ENCODE assay signal across 8 mouse cellular contexts in the genomic region with DNA sequence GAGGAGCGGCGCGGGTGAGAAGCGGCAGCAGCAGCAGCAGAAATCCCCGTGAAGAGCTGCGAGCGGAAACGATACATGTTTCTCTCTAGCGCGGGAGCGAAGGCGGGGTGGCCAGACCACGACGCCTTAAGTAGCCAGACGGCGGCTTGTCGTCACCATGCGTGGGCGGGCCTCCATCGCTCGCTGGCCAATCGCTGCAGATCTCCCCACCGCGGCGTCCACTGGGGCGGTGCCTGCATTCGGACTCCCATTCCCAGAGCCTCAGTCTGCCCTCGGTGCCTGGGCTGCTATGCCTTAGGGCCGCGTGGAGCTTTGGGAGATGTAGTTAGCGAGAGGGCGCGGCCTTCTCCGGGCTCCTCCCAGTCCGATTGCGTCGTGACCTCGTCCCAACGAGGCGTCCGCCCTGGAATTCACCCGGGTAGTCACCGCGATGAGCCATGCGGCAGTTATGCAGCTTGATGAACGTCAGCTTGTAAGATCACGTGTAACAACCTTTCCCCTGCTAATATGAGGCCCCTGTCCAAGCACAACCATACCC. TPM values are rescaled to one million over a fixed set of nuclear protein-coding genes. Genes with fewer than 3 reads are reported as not detected.
DNase-seq lines count a peak whose midpoint lies in the region; ATAC-seq and TF ChIP-seq lines count a peak whose summit lies in the region.

No protein-coding gene starts in this region.

- peak; percentile 97 to 100 for TF ChIP-seq POLR2A in MEL (IDR thresholded peaks at IDR 0.05; ENCODE audit: control insufficient read depth in 1 of 2, insufficient read depth in 1 of 2, low read depth in 1 of 2, low read length in 2 of 2, poor library complexity in 1 of 2)
- TF ChIP-seq POLR2A in cerebellum, adult 2 months (IDR thresholded peaks at IDR 0.05; ENCODE audit: borderline replicate concordance, insufficient read depth, low read length) = peak; percentile 97

- H3K4me2 ChIP-seq in lung, embryonic 16.5 days (ENCODE audit: low read depth, low read length) = peak overlapping the region; percentile 82

- H3K27ac ChIP-seq in MEL (ENCODE audit: control insufficient read depth, low read depth, low read length) = peak overlapping the region; percentile 84
- H3K27ac ChIP-seq in cerebellum, adult 2 months (ENCODE audit: insufficient read depth, low read length) = peak overlapping the region; percentile 86
- H3K27ac ChIP-seq in lung, embryonic 16.5 days (ENCODE audit: low read length) = peak overlapping the region; percentile 98

- H3K36me3 ChIP-seq in MEL (ENCODE audit: control insufficient read depth in 1 of 2, insufficient read depth in 2 of 2, low read length in 2 of 2) = peaks cover 4 to 13% of the 10 kb centered on the region in 2 experiments
- H3K36me3 ChIP-seq in lung, embryonic 16.5 days (ENCODE audit: control insufficient read depth, insufficient read depth, low read length) = no peaks in the 10 kb centered on the region

- no peak for TF ChIP-seq CTCF in MEL (IDR thresholded peaks at IDR 0.05 in 2 of 3, conservative IDR thresholded peaks at IDR 0.05 in 1 of 3; ENCODE audit: control insufficient read depth in 1 of 3, insufficient read depth in 1 of 3, low read depth in 2 of 3, low read length in 3 of 3, poor library complexity in 1 of 3, severe bottlenecking in 1 of 3)
- TF ChIP-seq CTCF in cerebellum, adult 2 months (IDR thresholded peaks at IDR 0.05; ENCODE audit: borderline replicate concordance, insufficient read depth, low read depth, low read length) = no peak

- under 1% methylated on average over 47 of the region's 47 CpGs for WGBS in cerebellum, adult 2 months
- under 1% methylated on average over 47 of the region's 47 CpGs for WGBS in lung, embryonic 16.5 days

- ATAC-seq in hematopoietic stem cell, adult 5-6 weeks (replicated peaks in 1 of 2; ENCODE audit: insufficient read depth in 1 of 2, low FRiP score in 2 of 2, low TSS enrichment in 1 of 2, low read depth in 1 of 2, poor library complexity in 2 of 2, severe bottlenecking in 2 of 2) = peak; percentile 90 to 94
- ATAC-seq in lung, embryonic 16.5 days (ENCODE audit: low read depth) = peak; percentile 97

- H3K4me3 ChIP-seq in MEL (ENCODE audit: control insufficient read depth in 1 of 2, insufficient read depth in 1 of 2, low read depth in 2 of 2, low read length in 2 of 2) = peak overlapping the region; percentile 58 to 81
- peak overlapping the region; percentile 72 for H3K4me3 ChIP-seq in cerebellum, adult 2 months (replicated peaks; ENCODE audit: insufficient read depth, low read depth, low read length)
- H3K4me3 ChIP-seq in lung, embryonic 16.5 days (ENCODE audit: low read length) = peak overlapping the region; percentile 99

- peaks cover 35% of the 10 kb centered on the region for H3K79me2 ChIP-seq in MEL (ENCODE audit: control insufficient read depth, insufficient read depth, low read length, poor library complexity)

- H3K27me3 ChIP-seq in MEL (ENCODE audit: control insufficient read depth in 1 of 2, insufficient read depth in 2 of 2, low read length in 2 of 2) = no peaks in the 10 kb centered on the region
- H3K27me3 ChIP-seq in cerebellum, adult 2 months (ENCODE audit: control insufficient read depth, insufficient read depth, low read length) = no peaks in the 10 kb centered on the region
- no peaks in the 10 kb centered on the region for H3K27me3 ChIP-seq in lung, embryonic 16.5 days (ENCODE audit: control insufficient read depth, insufficient read depth, low read depth, low read length)

- no peaks in the 10 kb centered on the region for H3K9me3 ChIP-seq in MEL (replicated peaks; ENCODE audit: insufficient read depth, low read length)
- H3K9me3 ChIP-seq in lung, embryonic 16.5 days (ENCODE audit: control insufficient read depth, low read length) = no peaks in the 10 kb centered on the region

- TF ChIP-seq RAD21 in MEL (IDR thresholded peaks at IDR 0.05; ENCODE audit: low read depth, low read length) = no peak

- peak overlapping the region; percentile 92 for H3K9ac ChIP-seq in MEL (ENCODE audit: control insufficient read depth, low read depth, low read length, poor library complexity, severe bottlenecking)
- H3K9ac ChIP-seq in lung, embryonic 16.5 days (ENCODE audit: low read length) = peak overlapping the region; percentile 98

- peak; percentile 99 for DNase-seq in MEL (ENCODE audit: low read depth, low spot score)
- DNase-seq in cerebellum, adult 2 months = peak; percentile 99
- peak; percentile 98 for DNase-seq in forelimb bud, embryonic 11.5 days (ENCODE audit: low read depth, low spot score)
- peak; percentile 98 for DNase-seq in layer of hippocampus, adult 9-10 months (ENCODE audit: low spot score)
- peak; percentile 96 for DNase-seq in ovary, postnatal 10 days (ENCODE audit: low spot score)
- DNase-seq in thymus, postnatal 10 days (ENCODE audit: low spot score in 2 of 2) = peak; percentile 97 to 98

- no peak for TF ChIP-seq EP300 in MEL (IDR thresholded peaks at IDR 0.05; ENCODE audit: low read depth in 1 of 2, low read length in 2 of 2)

- peaks cover 0 to 11% of the 10 kb centered on the region in 2 experiments; a peak in 3 of 4 replicates for H3K4me1 ChIP-seq in MEL (ENCODE audit: control insufficient read depth in 1 of 2, insufficient read depth in 2 of 2, low read length in 2 of 2)
- no peaks in the 10 kb centered on the region; the same call in 1 of the 2 replicates for H3K4me1 ChIP-seq in cerebellum, adult 2 months (ENCODE audit: control insufficient read depth, insufficient read depth, low read length)
- peaks cover 10% of the 10 kb centered on the region for H3K4me1 ChIP-seq in lung, embryonic 16.5 days (replicated peaks; ENCODE audit: control insufficient read depth, insufficient read depth, low read length)

TF ChIP-seq in MEL, 35 proteins besides CTCF, POLR2A, EP300 and RAD21:
- TF ChIP-seq MXI1 (IDR thresholded peaks at IDR 0.05; ENCODE audit: low read depth, low read length) (peak; percentile 92), MEF2A (IDR thresholded peaks at IDR 0.05; ENCODE audit: extremely low read depth, insufficient replicate concordance, low read depth, low read length, poor library complexity, severe bottlenecking) (no peak), ZMIZ1 (IDR thresholded peaks at IDR 0.05; ENCODE audit: low read depth, low read length) (peak; percentile 99), SIN3A (IDR thresholded peaks at IDR 0.05; ENCODE audit: low read length) (peak; percentile 83), MAX (IDR thresholded peaks at IDR 0.05; ENCODE audit: low read length) (peak; percentile 91), USF1 (IDR thresholded peaks at IDR 0.05; ENCODE audit: low read depth, low read length) (peak; percentile 73; the same call in 1 of the 2 replicates), SMC3 (IDR thresholded peaks at IDR 0.05; ENCODE audit: low read depth, low read length) (no peak), NELFE (IDR thresholded peaks at IDR 0.05; ENCODE audit: low read depth, low read length) (peak; percentile 100), HCFC1 (IDR thresholded peaks at IDR 0.05; ENCODE audit: low read depth, low read length) (peak; percentile 99), NRF1 (IDR thresholded peaks at IDR 0.05; ENCODE audit: insufficient read depth, low read depth, low read length, poor library complexity, severe bottlenecking) (peak; percentile 40; the same call in 1 of the 2 replicates), POLR2AphosphoS5 (IDR thresholded peaks at IDR 0.05; ENCODE audit: borderline replicate concordance, low read depth, low read length) (peak; percentile 90; the same call in 1 of the 2 replicates), CHD2 (IDR thresholded peaks at IDR 0.05; ENCODE audit: low read length) (no peak), BHLHE40 (IDR thresholded peaks at IDR 0.05; ENCODE audit: borderline replicate concordance, low read depth, low read length) (peak; percentile 47; the same call in 1 of the 2 replicates), MYC (IDR thresholded peaks at IDR 0.05; ENCODE audit: low read depth, low read length) (peak; percentile 95), GABPA (IDR thresholded peaks at IDR 0.05; ENCODE audit: low read depth, low read length) (no peak), TCF12 (IDR thresholded peaks at IDR 0.05; ENCODE audit: low read depth, low read length) (peak; percentile 54), ELF1 (IDR thresholded peaks at IDR 0.05; ENCODE audit: low read depth, low read length) (peak; percentile 64; the same call in 1 of the 2 replicates), KAT2A (conservative IDR thresholded peaks at IDR 0.05; ENCODE audit: low read depth, low read length) (peak; percentile 92; the same call in 1 of the 2 replicates), GATA1 (IDR thresholded peaks at IDR 0.05; ENCODE audit: low read depth, low read length) (no peak), TAL1 (IDR thresholded peaks at IDR 0.05; ENCODE audit: low read length) (no peak), CHD1 (IDR thresholded peaks at IDR 0.05; ENCODE audit: low read depth, low read length) (no peak), TBP (IDR thresholded peaks at IDR 0.05; ENCODE audit: low read depth, low read length) (peak; percentile 98), POLR2AphosphoS2 (IDR thresholded peaks at IDR 0.05; ENCODE audit: low read length) (peak; percentile 99), MYB (IDR thresholded peaks at IDR 0.05; ENCODE audit: low read depth, low read length) (no peak), ZC3H11A (IDR thresholded peaks at IDR 0.05; ENCODE audit: low read depth, low read length) (no peak), MAZ (IDR thresholded peaks at IDR 0.05; ENCODE audit: low read depth, low read length) (no peak)
TF ChIP-seq in MEL: peak in this region for 16.

RNA-seq across cellular contexts. Expression of a gene that starts 23.9 kb away (rescaled TPM):
- not detected in 2 replicates for total RNA-seq in MEL (2012; rRNA removed)
- polyA plus RNA-seq in MEL (2012; ENCODE audit: insufficient read depth in 1 of 2, insufficient read length in 2 of 2, low read depth in 1 of 2, low replicate concordance in 2 of 2, missing spikeins in 1 of 2) = under 1 TPM in 1 of 2 experiments, not detected in 1; 0.14 TPM
- 2.0 and 2.4 TPM in 2 replicates for polyA plus RNA-seq in cerebellum, adult 2 months (2012; rRNA removed)
- total RNA-seq in hematopoietic stem cell, adult 5-6 weeks (2017) = 1.3 and 1.5 TPM in 2 replicates
- polyA plus RNA-seq in lung, embryonic 16.5 days (2015; fragmentation: Nextera tagmentation; extraction: Ambion mirVana) = 0.65 and 0.88 TPM in 2 replicates

RNA-seq across cellular contexts. Expression of a gene that starts 25.2 kb away (rescaled TPM):
- total RNA-seq in MEL (2012; rRNA removed) = 158 and 167 TPM in 2 replicates
- 100 to 1,000 TPM in 1 of 2 experiments, not detected in 1; 161 TPM for polyA plus RNA-seq in MEL (2012; ENCODE audit: insufficient read depth in 1 of 2, insufficient read length in 2 of 2, low read depth in 1 of 2, low replicate concordance in 2 of 2, missing spikeins in 1 of 2)
- polyA plus RNA-seq in cerebellum, adult 2 months (2012; rRNA removed) = 52.4 and 59.0 TPM in 2 replicates
- 161 and 171 TPM in 2 replicates for total RNA-seq in hematopoietic stem cell, adult 5-6 weeks (2017)
- polyA plus RNA-seq in lung, embryonic 16.5 days (2015; fragmentation: Nextera tagmentation; extraction: Ambion mirVana) = 112 and 117 TPM in 2 replicates

Comparison
In these comparisons a context has a peak if more than half of its experiments do, and no peak if none do; other contexts are left out.
1. Peak in every context shown above with its lines: DNase-seq, ATAC-seq, H3K4me3 ChIP-seq and H3K27ac ChIP-seq.